Mouse (Mus musculus) kidney, postnatal 25 days (tissue): Measurements from ENCODE around the gene Chuk.

Experiments
- DNase-seq, 2 experiments: peaks; one replicate each; pipeline ENCODE4 v3.0.0; 2021; ENCODE audit warnings: mixed read lengths in 2 of 2

Chuk gene

DNA sequence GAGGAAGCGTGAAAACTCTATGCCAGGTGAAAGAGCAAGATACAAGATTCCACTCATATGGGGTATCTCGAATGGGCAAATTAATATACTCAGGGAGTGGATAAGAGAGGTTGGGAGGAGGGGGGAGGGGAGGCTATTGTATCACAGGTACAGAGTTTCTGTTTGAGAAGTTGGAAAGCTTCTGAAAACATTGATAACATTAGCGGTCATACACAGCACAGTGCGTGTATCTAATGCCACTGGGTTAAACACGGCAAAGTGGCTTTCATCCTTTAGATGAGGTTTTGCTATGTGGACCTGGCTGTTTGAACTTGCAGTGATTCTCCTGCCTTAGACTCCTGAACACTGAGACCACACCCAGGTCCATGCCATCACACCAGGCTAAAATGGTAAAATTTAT lies 77.3 kb downstream of the Chuk start:
- DNase-seq = no peak

DNA sequence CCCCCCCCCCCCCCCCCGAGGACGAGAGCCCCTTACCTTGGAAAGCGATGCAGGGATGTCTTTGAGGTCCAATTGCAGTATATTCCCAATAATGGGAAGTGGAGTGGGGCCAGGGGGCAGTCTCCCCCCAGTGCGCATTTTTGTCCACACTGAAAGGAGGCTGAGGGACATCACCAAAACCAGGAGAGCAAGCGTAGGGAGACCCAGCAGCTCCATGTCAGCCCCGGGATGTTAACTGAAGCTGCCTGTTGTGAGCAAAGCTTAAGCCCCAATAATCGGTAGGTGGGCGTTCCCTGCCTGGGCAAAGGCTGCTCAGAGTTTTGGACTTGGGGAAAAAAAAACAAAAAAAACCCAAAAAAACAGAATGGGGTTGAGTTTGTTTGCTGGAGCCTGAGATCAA lies 78.3 kb downstream of the Chuk start, which contains the start of gene Cyp2c23:
TSS of gene Cyp2c23 (minus strand) at position 237 of the 400 bp plus-strand sequence.
- DNase-seq = no peak

DNA sequence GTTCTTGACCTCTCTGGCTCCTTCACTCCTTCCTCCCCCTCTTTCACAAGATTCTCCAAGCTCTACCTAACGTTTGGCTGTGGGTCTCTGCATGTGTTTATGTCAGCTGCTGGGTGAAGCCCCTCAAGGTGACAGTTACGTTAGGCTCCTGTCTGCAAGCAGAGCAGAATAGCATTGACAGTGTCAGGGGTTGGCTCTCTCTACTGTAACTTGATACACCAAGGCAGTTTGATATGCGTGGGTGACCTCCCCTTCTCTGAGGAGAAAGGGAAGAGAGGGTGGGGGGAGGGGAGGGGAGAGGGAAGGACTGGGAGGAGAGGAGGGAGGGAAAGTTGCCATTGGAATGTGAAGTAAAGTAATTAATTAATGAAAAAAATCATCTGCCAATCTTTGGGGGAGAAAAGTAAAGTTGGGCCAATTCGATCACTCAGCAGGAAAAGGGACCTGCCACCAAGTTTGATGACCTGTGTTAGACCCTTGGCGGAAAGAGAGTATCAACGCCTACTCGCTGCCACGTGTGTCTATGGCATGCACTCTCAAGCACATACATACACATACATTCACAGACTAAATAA lies 80.2 kb downstream of the Chuk start:
- DNase-seq = peak in 1 of 2 experiments; percentile 18

DNA sequence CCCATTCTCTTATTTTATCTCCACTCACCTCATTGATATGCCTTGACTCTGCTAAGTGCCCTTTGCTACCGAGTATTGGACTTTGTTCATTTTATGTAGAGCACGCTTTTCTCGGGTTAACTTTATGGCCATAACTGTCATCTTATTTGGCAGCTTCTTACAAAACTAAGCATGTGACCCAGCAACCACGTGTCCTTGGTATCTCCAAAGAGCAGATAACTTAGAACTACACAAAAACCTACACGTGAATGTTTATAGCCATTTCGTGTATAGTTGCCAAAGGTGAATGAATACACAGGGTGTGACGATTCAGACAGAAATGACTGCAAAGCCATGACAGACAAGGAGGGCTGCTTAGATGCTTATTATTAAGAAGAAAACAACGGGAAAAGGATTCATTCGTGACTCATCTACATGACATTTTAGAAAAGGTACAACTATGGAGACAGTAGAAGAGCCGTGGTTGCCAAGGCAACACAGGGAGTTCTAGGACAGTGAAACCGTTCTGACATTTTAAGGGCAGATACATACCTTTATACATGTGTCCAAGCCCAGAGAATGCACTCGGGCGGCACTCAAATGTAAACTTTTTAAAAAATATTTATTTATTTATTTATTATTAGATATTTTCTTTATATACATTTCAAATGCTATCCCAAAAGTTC lies 82.2 kb downstream of the Chuk start:
- DNase-seq = peak in 1 of 2 experiments; percentile 41
